Mouse (Mus musculus): ENCODE measurements around the gene Ezh2.
"Not testable (repeated sequence)": the region's sequence is repeated elsewhere in the genome, so short reads cannot be mapped to it uniquely, and the experiment has no call there.

Ezh2 gene

GRCm38 (mm10) chr6:47594926-47595623 lies at the start of gene Ezh2:
Ezh2 (minus strand) TSS chr6:47595341.
- peak; percentile 94 to 96 for DNase-seq

GRCm38 (mm10) chr6:47636527-47637076 lies 41.5 kb upstream of the Ezh2 start:
- peak; percentile 50 to 66 for DNase-seq

GRCm38 (mm10) chr6:47635995-47636526 lies 40.9 kb upstream of the Ezh2 start:
- no peak for DNase-seq

GRCm38 (mm10) chr6:47635207-47635994 lies 40.3 kb upstream of the Ezh2 start:
- DNase-seq: no peak

GRCm38 (mm10) chr6:47633467-47633866 lies 38.3 kb upstream of the Ezh2 start:
- DNase-seq: no peak

- DNase-seq: not testable (repeated sequence)
Measured at GRCm38 (mm10) chr6:47630061-47630460, 34.9 kb upstream of the Ezh2 start.

GRCm38 (mm10) chr6:47627978-47628377 lies 32.8 kb upstream of the Ezh2 start:
- no peak for DNase-seq

- not testable (repeated sequence) for DNase-seq
Measured at GRCm38 (mm10) chr6:47626976-47627375, 31.8 kb upstream of the Ezh2 start.

GRCm38 (mm10) chr6:47621039-47621438 lies 25.9 kb upstream of the Ezh2 start:
- no peak for DNase-seq

- not testable (repeated sequence) for DNase-seq
Measured at GRCm38 (mm10) chr6:47608306-47608705, 13.2 kb upstream of the Ezh2 start.

- DNase-seq: no peak
Measured at GRCm38 (mm10) chr6:47601931-47602330, 6.8 kb upstream of the Ezh2 start.

- no peak for DNase-seq
Measured at GRCm38 (mm10) chr6:47595696-47596095, 555 bp upstream of the Ezh2 start.

GRCm38 (mm10) chr6:47594141-47594835 lies 853 bp downstream of the Ezh2 start:
- DNase-seq: peak; percentile 69 to 76

- DNase-seq: no peak
Measured at GRCm38 (mm10) chr6:47593590-47593989, 1.6 kb downstream of the Ezh2 start.

GRCm38 (mm10) chr6:47587332-47587731 lies 7.8 kb downstream of the Ezh2 start:
- not testable (repeated sequence) for DNase-seq

GRCm38 (mm10) chr6:47572887-47573286 lies 22.3 kb downstream of the Ezh2 start:
- DNase-seq: no peak

GRCm38 (mm10) chr6:47565326-47566035 lies 29.7 kb downstream of the Ezh2 start:
- DNase-seq: no peak

GRCm38 (mm10) chr6:47561426-47561825 lies 33.7 kb downstream of the Ezh2 start:
- DNase-seq: no peak

- DNase-seq: no peak
Measured at GRCm38 (mm10) chr6:47560846-47561245, 34.3 kb downstream of the Ezh2 start.

- DNase-seq: no peak
Measured at GRCm38 (mm10) chr6:47560407-47560806, 34.7 kb downstream of the Ezh2 start.

- no peak for DNase-seq
Measured at GRCm38 (mm10) chr6:47559287-47559686, 35.9 kb downstream of the Ezh2 start.

- DNase-seq: no peak
Measured at GRCm38 (mm10) chr6:47552280-47552679, 42.9 kb downstream of the Ezh2 start.

All from thymus, adult 18-20 months (tissue).